Mouse (Mus musculus) hindbrain, embryonic 13.5 days (tissue): ENCODE measurements around the gene Ufm1. TPM values are rescaled to one million over a fixed set of nuclear protein-coding genes. Genes with fewer than 3 reads are reported as not detected.

Experiments used
- ATAC-seq: fragments of 200-750 bp; cut with Nextera tagmentation; 2 replicates; pipeline ENCODE4 v1.8.0; 2017; ENCODE audit warnings: moderate TSS enrichment; ENCODE audit not compliant: low FRiP score
- H3K27ac ChIP-seq: fragments of 300-500 bp; sonication (generic); 2 replicates; pipeline ENCODE4 v1.5.1; 2015; ENCODE audit warnings: inconsistent platforms, mild to moderate bottlenecking, moderate library complexity
- H3K27me3 ChIP-seq: fragments of 300-500 bp; sonication (generic); 2 replicates; pipeline ENCODE4 v1.6.1; 2015; ENCODE audit warnings: mild to moderate bottlenecking, inconsistent platforms
- H3K36me3 ChIP-seq: fragments of 300-500 bp; sonication (generic); 2 replicates; pipeline ENCODE4 v1.6.1; 2015; ENCODE audit warnings: mild to moderate bottlenecking, inconsistent platforms
- H3K4me1 ChIP-seq: fragments of 300-500 bp; sonication (generic); replicated peaks from 2 replicates; pipeline ENCODE4 v1.6.1; 2015; ENCODE audit warnings: inconsistent platforms
- H3K4me2 ChIP-seq: fragments of 300-500 bp; sonication (generic); 2 replicates; pipeline ENCODE4 v1.6.1; 2015; ENCODE audit warnings: inconsistent platforms, mild to moderate bottlenecking, moderate library complexity
- H3K4me3 ChIP-seq: fragments of 300-500 bp; sonication (generic); 2 replicates; pipeline ENCODE4 v1.5.1; 2015; ENCODE audit warnings: mild to moderate bottlenecking, inconsistent platforms
- H3K9ac ChIP-seq: fragments of 300-500 bp; sonication (generic); 2 replicates; pipeline ENCODE4 v1.6.1; 2015; ENCODE audit warnings: mild to moderate bottlenecking, inconsistent platforms
- H3K9me3 ChIP-seq: fragments of 300-500 bp; sonication (generic); 2 replicates; pipeline ENCODE4 v1.6.1; 2016; ENCODE audit warnings: inconsistent platforms
- WGBS: fragments of 180-500 bp; shearing (Covaris S2); methylation state at CpG from one replicate; pipeline ENCODE4 v1.1.7; 2015; 5-methylcytosine and 5-hydroxymethylcytosine counted together
- polyA plus RNA-seq: library from polyadenylated mRNA; unstranded; fragments of >200 nt; fragmentation: Nextera tagmentation; extraction: Ambion mirVana; gene quantifications from 2 replicates; pipeline ENCODE4 v1.2.1, GENCODE M21; 2015

Gene Ufm1
- polyA plus RNA-seq, 1 experiment from 2014 or later, result 114 TPM

- no peak overlapping the region for H3K27ac ChIP-seq
- 88% methylated on average over 2 of the region's 2 CpGs for whole genome bisulfite sequencing
- H3K36me3 ChIP-seq, result no peaks in the 10 kb centered on the region
- ATAC-seq, result no peak
- H3K27me3 ChIP-seq, result no peaks in the 10 kb centered on the region
- no peak overlapping the region for H3K9ac ChIP-seq
- no peak overlapping the region for H3K4me3 ChIP-seq
- no peaks in the 10 kb centered on the region for H3K4me1 ChIP-seq
- H3K4me2 ChIP-seq, result no peak overlapping the region
- no peaks in the 10 kb centered on the region for H3K9me3 ChIP-seq
Measured at GRCm38 (mm10) chr3:53834238-53834637, 29.4 kb downstream of the Ufm1 start.

GRCm38 (mm10) chr3:53813421-53813977 lies 50.1 kb downstream of the Ufm1 start:
- Histone ChIP-seq H3K36me3 (no peaks in the 10 kb centered on the region), H3K4me2 (no peak overlapping the region), H3K9me3 (no peaks in the 10 kb centered on the region), H3K9ac (no peak overlapping the region), H3K27ac (no peak overlapping the region), H3K4me3 (no peak overlapping the region), H3K27me3 (no peaks in the 10 kb centered on the region), H3K4me1 (no peaks in the 10 kb centered on the region)
- no peak for ATAC-seq
- WGBS, result 71% methylated on average over 7 of the region's 7 CpGs

Other genes starting within 250 kb of the Ufm1 start
- gene Frem2, start 206.5 kb downstream of the Ufm1 start, polyA plus RNA-seq, result 1.3 TPM in 2 replicates
- gene Gm10985, start 18.7 kb downstream of the Ufm1 start, polyA plus RNA-seq, result not detected in 2 replicates